In genomic region chr5:116501342-116501741, GRCm38 (mm10) we compare ENCODE assay signal across 16 mouse cellular contexts.
DNase-seq lines count a peak whose midpoint lies in the region; ATAC-seq lines count a peak whose summit lies in the region.
"Had no signal": no experiment of that assay in that cellular context is flagged by ENCODE, and none has a peak within 500 bp of the region (broad histone marks: within the 10 kb centered on the region; RNA-seq: fewer than 3 reads in every experiment).

No protein-coding gene starts in this region.

- peak; percentile 72 for ATAC-seq in forebrain, embryonic 11.5 days (replicated peaks; ENCODE audit: low FRiP score)
- ATAC-seq in forebrain, embryonic 16.5 days = no peak
- peak; percentile 54 for ATAC-seq in hindbrain, embryonic 12.5 days (ENCODE audit: low FRiP score)
- peak; percentile 49; the same call in 1 of the 2 replicates for ATAC-seq in midbrain, embryonic 13.5 days
- ATAC-seq in erythroblast, adult 5-6 weeks (replicated peaks; ENCODE audit: low FRiP score, poor library complexity, severe bottlenecking) = no peak
- ATAC-seq: liver, embryonic 12.5 days had no signal

- DNase-seq in forebrain, embryonic 11.5 days (ENCODE audit: low spot score) = peak; percentile 76
- DNase-seq in retina, postnatal 7 days (ENCODE audit: low read depth, low spot score) = peak; percentile 31
- DNase-seq in kidney, adult 18-20 months = no peak
- DNase-seq: cerebellum, adult 11-12 months; kidney, adult 2 months; kidney, postnatal 36 days; left cerebral cortex, postnatal 4 days; thymus, postnatal 25 days had no signal

- WGBS in forebrain, embryonic 11.5 days = 26% methylated on average over 15 of the region's 15 CpGs
- 9% methylated on average over 15 of the region's 15 CpGs for WGBS in forebrain, embryonic 16.5 days
- WGBS in hindbrain, embryonic 12.5 days = 47% methylated on average over 15 of the region's 15 CpGs
- WGBS in midbrain, embryonic 13.5 days = 31% methylated on average over 15 of the region's 15 CpGs

- H3K4me1 ChIP-seq in forebrain, embryonic 11.5 days (replicated peaks; ENCODE audit: control insufficient read depth, insufficient read depth, low read length) = peaks cover 18% of the 10 kb centered on the region; the same call in 1 of the 2 replicates
- H3K4me1 ChIP-seq in forebrain, embryonic 16.5 days (replicated peaks; ENCODE audit: control insufficient read depth, insufficient read depth, low read length) = peaks cover 24% of the 10 kb centered on the region
- H3K4me1 ChIP-seq in hindbrain, embryonic 12.5 days = peaks cover 36% of the 10 kb centered on the region
- peaks cover 48% of the 10 kb centered on the region for H3K4me1 ChIP-seq in midbrain, embryonic 13.5 days (replicated peaks)
- H3K4me1 ChIP-seq: embryonic facial prominence, embryonic 15.5 days; liver, embryonic 12.5 days; lung, embryonic 15.5 days had no signal

- H3K4me3 ChIP-seq in forebrain, embryonic 11.5 days (ENCODE audit: low read depth, low read length) = no peak overlapping the region
- H3K4me3 ChIP-seq in forebrain, embryonic 16.5 days (replicated peaks; ENCODE audit: low read length) = no peak overlapping the region
- no peak overlapping the region for H3K4me3 ChIP-seq in hindbrain, embryonic 12.5 days
- H3K4me3 ChIP-seq in midbrain, embryonic 13.5 days (replicated peaks) = no peak overlapping the region
- H3K4me3 ChIP-seq: embryonic facial prominence, embryonic 15.5 days; liver, embryonic 12.5 days; lung, embryonic 15.5 days; myocyte had no signal

- H3K27ac ChIP-seq in forebrain, embryonic 11.5 days (ENCODE audit: low read depth, low read length) = peak overlapping the region; percentile 46; the same call in 1 of the 2 replicates
- H3K27ac ChIP-seq in forebrain, embryonic 16.5 days (ENCODE audit: low read length) = no peak overlapping the region
- H3K27ac ChIP-seq in hindbrain, embryonic 12.5 days = 0 out of 2 replicates have a peak overlapping the region, but pooled peaks have one; percentile 0
- peak overlapping the region; percentile 45 for H3K27ac ChIP-seq in midbrain, embryonic 13.5 days
- H3K27ac ChIP-seq: embryonic facial prominence, embryonic 15.5 days; liver, embryonic 12.5 days; lung, embryonic 15.5 days had no signal

- no peak overlapping the region for H3K9ac ChIP-seq in forebrain, embryonic 11.5 days (ENCODE audit: low read length)
- H3K9ac ChIP-seq in forebrain, embryonic 16.5 days (replicated peaks; ENCODE audit: low read depth, low read length) = no peak overlapping the region
- H3K9ac ChIP-seq in hindbrain, embryonic 12.5 days = no peak overlapping the region
- H3K9ac ChIP-seq in midbrain, embryonic 13.5 days (replicated peaks) = peak overlapping the region; percentile 4; the same call in 1 of the 2 replicates
- H3K9ac ChIP-seq: embryonic facial prominence, embryonic 15.5 days; liver, embryonic 12.5 days; lung, embryonic 15.5 days had no signal

- no peaks in the 10 kb centered on the region for H3K36me3 ChIP-seq in forebrain, embryonic 11.5 days (ENCODE audit: control insufficient read depth, insufficient read depth, low read length)
- no peaks in the 10 kb centered on the region for H3K36me3 ChIP-seq in forebrain, embryonic 16.5 days (ENCODE audit: control insufficient read depth, insufficient read depth)
- no peaks in the 10 kb centered on the region for H3K36me3 ChIP-seq in hindbrain, embryonic 12.5 days
- H3K36me3 ChIP-seq in midbrain, embryonic 13.5 days = no peaks in the 10 kb centered on the region
- H3K36me3 ChIP-seq: embryonic facial prominence, embryonic 15.5 days; liver, embryonic 12.5 days; lung, embryonic 15.5 days had no signal

- 0 out of 2 replicates have a peak overlapping the region, but pooled peaks have one; percentile 15 for H3K4me2 ChIP-seq in forebrain, embryonic 11.5 days (ENCODE audit: low read depth, low read length, severe bottlenecking)
- no peak overlapping the region for H3K4me2 ChIP-seq in forebrain, embryonic 16.5 days (ENCODE audit: low read length)
- no peak overlapping the region for H3K4me2 ChIP-seq in hindbrain, embryonic 12.5 days (replicated peaks)
- no peak overlapping the region; the same call in 1 of the 2 replicates for H3K4me2 ChIP-seq in midbrain, embryonic 13.5 days (replicated peaks)
- H3K4me2 ChIP-seq: embryonic facial prominence, embryonic 15.5 days; liver, embryonic 12.5 days; lung, embryonic 15.5 days had no signal

- H3K9me3 ChIP-seq in forebrain, embryonic 11.5 days (ENCODE audit: control insufficient read depth, low read length) = no peaks in the 10 kb centered on the region
- no peaks in the 10 kb centered on the region for H3K9me3 ChIP-seq in forebrain, embryonic 16.5 days (ENCODE audit: control insufficient read depth, low read length)
- H3K9me3 ChIP-seq in hindbrain, embryonic 12.5 days (replicated peaks) = no peaks in the 10 kb centered on the region
- H3K9me3 ChIP-seq in midbrain, embryonic 13.5 days = no peaks in the 10 kb centered on the region
- H3K9me3 ChIP-seq: embryonic facial prominence, embryonic 15.5 days; liver, embryonic 12.5 days; lung, embryonic 15.5 days had no signal

- H3K27me3 ChIP-seq in forebrain, embryonic 11.5 days (ENCODE audit: control insufficient read depth, insufficient read depth, low read length) = no peaks in the 10 kb centered on the region
- H3K27me3 ChIP-seq in forebrain, embryonic 16.5 days (replicated peaks; ENCODE audit: control insufficient read depth, insufficient read depth, low read length) = no peaks in the 10 kb centered on the region
- H3K27me3 ChIP-seq in hindbrain, embryonic 12.5 days = no peaks in the 10 kb centered on the region
- no peaks in the 10 kb centered on the region for H3K27me3 ChIP-seq in midbrain, embryonic 13.5 days
- H3K27me3 ChIP-seq: embryonic facial prominence, embryonic 15.5 days; liver, embryonic 12.5 days; lung, embryonic 15.5 days had no signal

Comparison
In these comparisons a context has a peak if more than half of its experiments do, and no peak if none do; other contexts are left out.
1. ATAC-seq: peak in forebrain, embryonic 11.5 days (single experiment), hindbrain, embryonic 12.5 days (single experiment) and midbrain, embryonic 13.5 days (single experiment); none in forebrain, embryonic 16.5 days (single experiment) and erythroblast, adult 5-6 weeks (single experiment).